Mouse (Mus musculus) adrenal gland, postnatal 25 days (tissue): Measurements from ENCODE around the gene Otop3. TPM values are rescaled to one million over a fixed set of nuclear protein-coding genes. Genes with fewer than 3 reads are reported as not detected.
A peak's percentile ranks its signal among the peaks of the same experiment; 100 is the strongest.

Source experiments
- DNase-seq: peaks from one replicate; pipeline ENCODE4 v3.0.0; 2021; ENCODE audit warnings: mixed read lengths
- total RNA-seq: library from RNA; stranded (reverse); gene quantifications from 2 replicates; pipeline ENCODE4 v1.2.3, GENCODE M21; 2021

Otop3 gene
- total RNA-seq, 1 experiment from 2014 or later, result not detected

GRCm38 (mm10) chr11:115318245-115319027 is 16.1 kb upstream of the Otop3 start:
- no peak for DNase-seq

GRCm38 (mm10) chr11:115319704-115320383 is 14.7 kb upstream of the Otop3 start:
- DNase-seq, result no peak

GRCm38 (mm10) chr11:115321906-115322693 is 12.4 kb upstream of the Otop3 start, which contains the start of gene Ush1g:
Gene Ush1g (minus strand): TSS chr11:115322041.
- peak; percentile 76 for DNase-seq

GRCm38 (mm10) chr11:115323354-115323753 is 11.2 kb upstream of the Otop3 start:
- no peak for DNase-seq

GRCm38 (mm10) chr11:115326730-115327129 is 7.8 kb upstream of the Otop3 start:
- no peak for DNase-seq

- DNase-seq, result no peak
Observed at GRCm38 (mm10) chr11:115329339-115329738, 5.2 kb upstream of the Otop3 start.

- DNase-seq, result peak; percentile 45
Observed at GRCm38 (mm10) chr11:115335223-115335622, 692 bp downstream of the Otop3 start.

- no peak for DNase-seq
Observed at GRCm38 (mm10) chr11:115336115-115336514, 1.6 kb downstream of the Otop3 start.

GRCm38 (mm10) chr11:115337350-115337749 is 2.8 kb downstream of the Otop3 start:
- no peak for DNase-seq

- no peak for DNase-seq
Observed at GRCm38 (mm10) chr11:115337826-115338225, 3.3 kb downstream of the Otop3 start.

GRCm38 (mm10) chr11:115341246-115341645 is 6.7 kb downstream of the Otop3 start:
- DNase-seq, result no peak

- DNase-seq, result no peak
Observed at GRCm38 (mm10) chr11:115341866-115342265, 7.3 kb downstream of the Otop3 start.

- DNase-seq, result no peak
Observed at GRCm38 (mm10) chr11:115344967-115345366, 10.4 kb downstream of the Otop3 start.

GRCm38 (mm10) chr11:115345515-115345914 is 11.0 kb downstream of the Otop3 start:
- DNase-seq, result no peak

GRCm38 (mm10) chr11:115348681-115349248 is 14.2 kb downstream of the Otop3 start:
- DNase-seq, result no peak

- DNase-seq, result no peak
Observed at GRCm38 (mm10) chr11:115349976-115350375, 15.4 kb downstream of the Otop3 start.

GRCm38 (mm10) chr11:115353375-115353774 is 18.8 kb downstream of the Otop3 start:
- no peak for DNase-seq

- DNase-seq, result peak; percentile 77
Observed at GRCm38 (mm10) chr11:115354183-115354582, 19.7 kb downstream of the Otop3 start.

- DNase-seq, result peak; percentile 75
Observed at GRCm38 (mm10) chr11:115358468-115358867, 23.9 kb downstream of the Otop3 start.

GRCm38 (mm10) chr11:115359293-115359692 is 24.8 kb downstream of the Otop3 start:
- DNase-seq, result no peak

GRCm38 (mm10) chr11:115359726-115360125 is 25.2 kb downstream of the Otop3 start:
- no peak for DNase-seq

GRCm38 (mm10) chr11:115364136-115364535 is 29.6 kb downstream of the Otop3 start:
- DNase-seq, result no peak
